Mouse (Mus musculus) testis, postnatal 14 days (tissue): ENCODE data around the gene Hist1h2bb.

Source experiments
- DNase-seq: peaks from one replicate; pipeline ENCODE4 v3.0.0; 2021; ENCODE audit warnings: low spot score

Hist1h2bb gene

DNA sequence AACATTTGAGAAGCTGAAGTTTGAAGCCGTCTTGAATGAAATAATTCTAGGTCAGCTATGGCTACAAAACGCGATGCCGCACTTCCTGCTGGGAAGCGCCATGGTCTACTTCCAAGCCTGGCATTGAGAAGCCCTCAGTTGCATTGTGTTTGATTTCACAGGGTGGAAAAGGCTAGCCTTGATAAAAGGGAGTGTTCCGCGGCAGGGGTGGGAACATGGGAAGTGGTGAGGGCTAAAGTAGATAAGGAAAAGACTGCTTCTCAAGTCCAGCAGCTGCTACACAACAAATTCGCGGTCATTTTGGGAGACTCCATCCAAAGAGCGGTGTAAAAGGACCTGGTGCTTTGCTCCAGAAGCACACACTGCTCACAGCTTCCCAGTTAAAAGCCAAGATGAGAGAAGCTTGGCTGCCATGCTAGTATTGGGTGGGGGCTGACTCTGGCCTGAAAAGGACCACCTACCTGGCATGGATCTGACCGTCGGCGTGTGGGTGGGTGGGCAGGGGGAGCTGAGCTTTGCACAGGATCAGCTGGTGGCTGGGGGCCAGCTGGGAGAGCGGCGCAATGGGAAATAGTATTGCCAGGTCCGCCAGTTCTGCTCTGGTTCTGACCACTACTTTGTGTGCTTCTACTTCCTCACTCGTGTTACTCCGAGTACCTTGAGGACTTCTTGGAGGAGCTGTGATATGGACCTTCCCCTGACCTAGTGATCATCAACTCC lies 17.9 kb upstream of the Hist1h2bb start:
- DNase-seq, result no peak

DNA sequence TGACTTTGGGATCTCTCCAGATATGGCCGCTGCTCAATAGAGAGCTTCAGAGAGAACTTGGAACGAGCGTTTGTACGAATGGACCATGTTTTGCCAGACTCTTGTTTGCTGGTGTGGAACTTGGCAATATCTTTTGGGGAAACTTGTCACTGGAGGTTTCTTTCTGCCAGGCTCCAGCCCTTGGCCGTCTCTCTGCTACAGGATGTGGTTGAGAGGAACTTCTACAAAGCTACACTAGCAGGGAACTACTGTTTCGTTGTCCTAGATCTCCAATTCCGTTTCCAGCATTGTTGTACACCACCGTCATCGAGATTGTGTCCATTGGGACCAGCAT lies 17.4 kb upstream of the Hist1h2bb start:
- no peak for DNase-seq

DNA sequence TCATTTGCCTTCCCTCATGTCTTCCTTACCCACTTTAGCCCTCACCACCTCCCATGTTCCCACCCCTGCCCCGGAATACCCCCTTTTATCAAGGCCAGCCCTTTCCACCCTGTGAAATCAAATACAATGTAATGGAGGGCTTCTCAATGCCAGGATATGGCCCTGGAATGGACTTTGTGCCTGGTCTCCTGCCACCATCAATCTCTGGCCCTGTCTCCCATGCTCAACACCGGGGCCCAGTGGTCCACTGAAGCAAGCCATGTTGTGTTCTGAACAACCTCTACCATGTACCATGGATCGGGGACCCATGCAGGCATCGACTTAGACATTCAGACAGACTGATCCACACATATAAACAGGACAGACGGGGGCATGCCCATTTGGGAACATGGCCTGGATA lies 16.8 kb upstream of the Hist1h2bb start:
- DNase-seq, result no peak

DNA sequence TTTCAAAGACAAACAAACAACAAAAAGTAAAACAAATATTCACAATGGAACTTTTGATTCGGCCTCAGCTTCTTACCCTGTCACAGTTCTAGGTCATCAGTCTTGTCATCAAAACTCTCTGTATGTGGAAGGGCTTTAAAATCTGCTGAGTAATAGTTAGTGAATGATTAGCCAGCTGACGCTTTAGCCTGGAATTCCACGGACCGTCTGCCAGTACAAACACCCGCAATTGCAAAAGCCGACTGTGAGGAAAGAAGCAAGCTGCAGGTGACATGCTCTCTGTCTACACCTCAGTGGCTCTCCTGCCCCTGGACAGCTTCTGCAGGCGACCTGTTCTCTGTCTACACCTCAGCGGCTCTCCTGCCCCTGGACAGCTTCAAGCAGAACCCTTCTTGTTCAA lies 16.1 kb upstream of the Hist1h2bb start:
- no peak for DNase-seq

DNA sequence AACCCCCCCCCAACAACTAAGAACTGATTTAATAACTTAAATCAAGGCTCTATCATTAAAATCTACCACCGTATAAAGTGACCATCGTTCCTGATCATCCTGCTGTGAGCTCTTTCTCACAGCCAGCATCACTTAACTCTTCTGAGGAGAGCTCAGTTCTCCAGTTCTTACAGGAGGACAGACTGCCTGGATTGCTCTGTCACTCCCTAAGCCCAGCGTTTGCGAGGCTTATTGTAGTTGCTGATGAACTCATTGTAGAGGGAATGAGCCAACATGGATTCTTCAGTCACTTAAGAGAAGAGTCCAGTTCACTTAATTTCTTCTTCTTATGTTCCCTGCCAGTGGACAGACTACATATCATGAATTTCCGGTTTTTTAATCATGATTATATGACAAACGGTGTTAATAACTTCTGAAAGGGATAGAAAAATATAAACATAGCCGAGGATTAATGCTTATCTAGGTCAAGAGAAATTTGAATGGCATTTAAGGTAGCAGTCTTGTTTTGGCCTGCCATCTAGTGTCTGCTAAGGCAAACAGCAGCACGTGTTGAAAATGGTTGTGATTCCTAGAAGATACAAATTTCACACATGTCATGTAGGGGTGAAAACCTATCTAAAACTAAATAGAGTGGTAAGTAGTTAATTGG lies 14.3 kb upstream of the Hist1h2bb start:
- DNase-seq, result no peak

DNA sequence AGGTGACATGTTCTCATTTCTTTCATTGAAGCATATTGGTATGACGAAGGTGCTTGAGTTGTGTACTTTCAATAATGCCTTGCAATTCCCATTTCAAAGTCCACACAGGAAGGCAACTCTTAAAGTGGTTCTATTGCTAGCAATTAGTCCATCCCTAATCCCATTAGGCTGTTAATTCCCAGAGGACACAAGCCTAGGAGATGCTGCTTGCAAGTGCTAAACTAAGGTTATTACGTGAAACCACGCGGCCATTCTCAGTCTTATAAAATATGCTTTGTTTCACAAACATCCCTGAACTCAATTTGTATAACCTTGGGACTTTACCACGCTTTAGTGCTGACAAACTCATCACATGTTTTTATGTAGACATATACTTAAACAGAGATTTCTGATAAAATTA lies 9.4 kb upstream of the Hist1h2bb start:
- DNase-seq, result no peak

DNA sequence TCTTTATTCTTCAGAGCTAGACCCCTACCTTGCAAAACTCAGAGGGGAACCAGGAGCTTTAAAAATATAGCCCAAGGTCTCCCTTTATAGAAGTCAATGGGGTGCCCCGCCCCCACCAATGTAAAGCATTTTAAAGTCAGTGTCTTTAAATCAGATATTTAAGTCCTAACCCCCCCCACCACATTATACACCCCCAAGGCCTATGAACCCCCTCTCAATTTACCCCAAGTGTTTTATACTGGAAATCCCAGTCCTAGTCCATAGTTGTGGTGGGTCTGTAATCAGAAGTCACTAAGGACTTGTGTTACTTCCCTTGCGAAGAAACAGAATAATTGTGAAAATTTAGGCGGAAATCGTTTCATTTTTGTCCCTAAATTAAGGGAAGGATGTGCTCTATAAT lies 8.5 kb upstream of the Hist1h2bb start:
- no peak for DNase-seq

DNA sequence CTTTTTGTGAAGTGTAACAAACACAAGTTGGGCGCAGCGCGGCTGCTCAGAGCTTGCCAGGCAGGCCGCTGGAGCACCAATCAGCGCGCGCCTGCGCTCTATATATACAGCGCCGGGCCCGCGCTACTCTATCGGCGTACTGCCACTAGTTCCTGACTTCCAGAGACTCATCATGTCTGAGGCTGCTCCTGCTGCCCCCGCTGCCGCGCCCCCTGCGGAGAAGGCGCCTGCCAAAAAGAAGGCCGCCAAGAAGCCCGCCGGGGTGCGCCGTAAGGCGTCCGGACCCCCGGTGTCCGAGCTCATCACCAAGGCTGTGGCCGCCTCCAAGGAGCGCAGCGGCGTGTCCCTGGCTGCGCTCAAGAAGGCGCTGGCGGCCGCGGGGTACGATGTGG lies 7.9 kb upstream of the Hist1h2bb start, which contains the start of gene Hist1h1c:
Hist1h1c (plus strand) TSS at position 132 of the 392 bp plus-strand sequence.
- DNase-seq, result peak; percentile 96

DNA sequence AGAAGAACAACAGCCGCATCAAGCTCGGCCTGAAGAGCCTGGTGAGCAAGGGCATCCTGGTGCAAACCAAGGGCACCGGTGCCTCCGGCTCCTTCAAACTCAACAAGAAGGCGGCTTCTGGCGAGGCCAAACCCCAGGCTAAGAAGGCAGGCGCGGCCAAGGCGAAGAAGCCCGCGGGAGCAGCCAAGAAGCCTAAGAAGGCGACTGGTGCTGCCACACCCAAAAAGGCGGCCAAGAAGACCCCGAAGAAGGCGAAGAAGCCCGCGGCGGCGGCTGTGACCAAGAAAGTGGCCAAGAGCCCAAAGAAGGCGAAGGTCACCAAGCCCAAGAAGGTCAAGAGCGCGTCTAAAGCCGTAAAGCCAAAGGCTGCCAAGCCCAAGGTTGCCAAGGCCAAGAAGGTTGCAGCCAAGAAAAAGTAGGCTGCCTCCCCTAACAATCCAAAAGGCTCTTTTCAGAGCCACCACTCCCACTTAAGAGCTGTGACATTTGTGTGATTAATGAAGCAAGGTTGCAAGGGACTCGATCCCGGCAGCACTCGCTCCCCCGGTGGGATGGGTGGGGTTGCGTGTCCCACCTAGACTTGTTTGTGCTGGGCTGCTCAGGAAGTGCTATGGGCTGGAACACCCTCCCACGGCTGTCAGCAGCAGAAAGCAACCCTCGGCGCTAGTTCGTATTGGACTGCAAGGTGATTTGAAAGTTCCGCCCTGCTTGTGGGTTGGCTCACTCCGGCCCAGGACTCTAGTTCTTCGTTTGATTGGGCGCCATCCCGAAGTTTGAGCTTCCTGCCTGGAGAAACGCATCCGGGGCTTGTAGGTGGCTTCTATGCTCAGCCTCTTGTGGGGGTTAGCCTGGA lies 7.2 kb upstream of the Hist1h2bb start:
- DNase-seq, result peak; percentile 93

DNA sequence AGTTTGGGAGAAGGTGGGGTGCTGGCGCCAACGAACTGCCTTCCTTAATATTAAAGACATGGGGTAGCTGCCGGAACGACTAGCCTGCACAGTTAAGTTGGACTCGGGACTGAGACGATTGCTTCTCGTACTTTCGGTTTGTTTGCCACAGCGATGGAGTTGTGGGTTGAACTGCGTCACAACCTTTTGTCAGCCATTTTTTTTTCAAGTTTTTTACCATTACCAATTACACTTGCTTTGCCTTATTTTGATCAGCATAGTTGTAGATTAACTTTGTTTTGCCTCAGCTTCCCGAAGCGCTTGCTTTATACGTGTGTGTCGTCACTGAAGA lies 6.6 kb upstream of the Hist1h2bb start:
- no peak for DNase-seq

DNA sequence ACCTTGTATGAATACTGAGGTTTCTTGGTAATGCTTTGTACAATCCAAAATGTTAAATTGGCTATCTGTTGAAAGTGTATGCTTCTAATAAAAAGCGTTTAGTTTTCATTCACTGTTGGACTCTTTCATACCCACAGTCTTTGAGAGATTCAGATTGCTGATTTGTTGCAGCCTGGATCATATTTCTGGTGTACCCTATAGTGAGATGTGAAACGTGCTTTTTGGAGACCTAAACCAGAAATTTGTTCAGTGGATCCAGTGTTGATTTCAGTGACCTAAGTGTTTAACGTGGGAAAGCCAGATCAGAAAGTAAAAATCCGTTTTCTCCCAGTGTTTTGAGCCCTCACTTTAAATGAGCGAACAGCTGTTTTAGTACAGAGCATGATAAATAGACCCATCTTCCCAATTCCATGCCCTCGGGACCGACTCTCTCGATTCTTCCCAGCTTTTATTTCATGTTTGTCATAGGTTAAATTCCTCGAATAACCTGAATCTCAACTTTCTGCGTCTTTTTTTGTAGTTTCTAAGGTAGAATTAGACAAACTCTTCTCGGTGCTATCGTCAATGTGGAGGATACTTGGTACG lies 6.2 kb upstream of the Hist1h2bb start:
- DNase-seq, result no peak

DNA sequence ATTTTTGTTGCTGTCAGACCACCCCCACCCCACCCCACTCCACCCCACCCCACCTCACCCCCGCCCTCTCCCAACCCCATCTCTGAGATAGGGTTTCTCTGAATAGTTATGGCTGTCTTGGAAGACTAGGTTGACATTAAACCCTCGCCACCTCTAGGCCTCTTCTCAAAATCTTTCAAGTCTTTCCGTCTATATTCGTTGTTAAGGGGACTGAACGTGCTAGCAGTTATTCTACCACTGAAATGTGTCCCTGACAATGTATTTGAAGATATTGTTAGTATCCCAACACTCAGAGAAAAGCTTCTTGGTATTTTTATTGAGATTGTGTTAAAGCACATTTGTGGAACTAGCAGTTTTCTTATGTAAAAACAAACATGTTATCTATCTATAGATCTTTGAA lies 5.6 kb upstream of the Hist1h2bb start:
- no peak for DNase-seq

DNA sequence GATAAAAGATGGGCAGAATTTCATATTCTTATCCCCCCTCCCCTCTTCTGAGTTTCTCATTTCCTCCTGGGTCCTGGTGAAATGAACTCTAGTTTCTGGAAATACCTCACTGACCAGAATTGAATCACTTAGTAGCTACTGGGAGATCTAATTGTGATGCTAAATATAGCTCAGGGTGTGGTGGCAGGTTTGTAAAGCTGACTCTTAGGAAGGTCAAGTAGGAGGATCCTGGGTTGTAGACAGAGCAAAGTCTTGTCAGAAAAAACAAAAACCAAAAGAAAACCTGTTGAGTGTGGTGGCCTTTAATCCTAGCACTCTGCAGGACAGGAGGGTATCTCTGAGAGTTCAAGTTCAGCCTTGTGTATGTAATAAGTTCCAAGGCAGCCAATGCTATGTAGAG lies 4.5 kb upstream of the Hist1h2bb start:
- DNase-seq, result no peak

DNA sequence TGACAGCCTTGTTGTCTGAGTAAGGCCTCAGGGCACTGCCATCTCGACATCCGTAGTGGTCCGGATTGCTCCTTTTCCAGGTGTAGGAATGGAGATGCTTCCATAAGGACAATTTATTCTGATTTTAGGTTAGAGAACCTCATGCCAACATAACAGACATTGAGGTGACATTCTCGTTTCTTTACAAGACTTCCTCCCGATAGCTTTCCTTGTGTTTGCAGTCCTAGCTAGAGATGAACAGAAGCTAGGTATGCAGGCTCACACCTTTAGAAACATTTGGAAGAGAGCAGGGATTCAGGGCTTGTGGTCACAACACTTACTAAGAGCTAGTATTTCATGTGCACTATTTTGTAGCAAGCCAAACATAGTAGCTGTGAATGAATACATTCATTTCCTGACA lies 3.3 kb upstream of the Hist1h2bb start:
- no peak for DNase-seq

DNA sequence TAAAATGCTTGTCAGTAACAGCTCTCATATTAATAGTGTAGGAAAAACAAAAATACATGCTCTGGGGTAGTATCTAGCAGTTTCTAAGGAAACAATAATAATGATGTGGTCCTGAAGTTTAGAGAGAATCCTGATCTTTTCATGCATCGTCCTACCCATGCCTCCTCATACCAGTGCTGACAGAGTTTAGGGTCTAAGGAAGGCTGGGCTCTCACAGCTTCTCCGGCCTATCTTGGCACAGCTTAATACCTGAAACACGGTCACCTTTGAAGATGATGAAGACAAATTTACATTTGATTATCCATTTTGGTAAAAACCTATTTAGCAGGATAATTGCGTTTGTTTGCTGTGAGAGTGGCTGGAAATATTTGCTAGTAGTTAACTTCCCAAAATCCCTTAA lies 2.6 kb upstream of the Hist1h2bb start:
- no peak for DNase-seq

DNA sequence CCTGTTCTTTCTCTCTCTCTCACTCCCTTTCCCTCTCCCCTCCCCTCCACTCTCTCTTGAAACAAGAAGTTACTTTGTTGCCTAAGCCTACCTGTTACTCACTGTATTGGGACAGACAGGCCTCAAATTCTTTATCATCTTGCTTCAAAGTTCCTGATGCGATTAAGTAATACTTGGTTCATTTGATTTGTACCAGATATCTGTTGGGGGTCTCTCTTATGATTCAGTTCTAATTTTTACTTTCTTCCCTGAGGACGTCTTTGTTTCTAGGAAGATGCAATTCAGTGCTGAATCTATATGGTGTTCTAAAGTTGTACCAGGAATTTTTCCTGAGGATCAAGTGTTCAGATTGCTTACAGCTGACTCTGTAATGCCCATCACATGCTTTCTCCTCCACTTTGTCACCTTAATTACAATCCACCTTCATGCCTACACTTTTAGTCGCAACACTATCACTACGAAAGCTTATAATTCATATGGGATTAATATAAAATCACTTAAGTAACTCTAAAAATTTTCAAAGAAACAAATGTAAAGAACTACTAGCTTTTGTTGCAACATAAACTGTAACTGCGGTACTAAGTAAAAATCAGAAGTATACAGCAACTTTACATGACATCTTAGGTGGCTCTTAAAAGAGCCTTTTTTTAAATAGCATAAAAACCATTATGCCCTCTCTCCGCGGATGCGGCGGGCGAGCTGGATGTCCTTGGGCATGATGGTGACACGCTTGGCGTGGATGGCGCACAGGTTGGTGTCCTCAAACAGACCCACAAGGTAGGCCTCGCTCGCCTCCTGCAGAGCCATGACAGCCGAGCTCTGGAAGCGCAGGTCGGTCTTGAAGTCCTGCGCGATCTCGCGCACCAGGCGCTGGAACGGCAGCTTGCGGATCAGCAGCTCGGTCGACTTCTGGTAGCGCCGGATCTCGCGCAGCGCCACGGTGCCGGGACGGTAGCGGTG lies 1.8 kb upstream of the Hist1h2bb start:
- DNase-seq, result no peak

DNA sequence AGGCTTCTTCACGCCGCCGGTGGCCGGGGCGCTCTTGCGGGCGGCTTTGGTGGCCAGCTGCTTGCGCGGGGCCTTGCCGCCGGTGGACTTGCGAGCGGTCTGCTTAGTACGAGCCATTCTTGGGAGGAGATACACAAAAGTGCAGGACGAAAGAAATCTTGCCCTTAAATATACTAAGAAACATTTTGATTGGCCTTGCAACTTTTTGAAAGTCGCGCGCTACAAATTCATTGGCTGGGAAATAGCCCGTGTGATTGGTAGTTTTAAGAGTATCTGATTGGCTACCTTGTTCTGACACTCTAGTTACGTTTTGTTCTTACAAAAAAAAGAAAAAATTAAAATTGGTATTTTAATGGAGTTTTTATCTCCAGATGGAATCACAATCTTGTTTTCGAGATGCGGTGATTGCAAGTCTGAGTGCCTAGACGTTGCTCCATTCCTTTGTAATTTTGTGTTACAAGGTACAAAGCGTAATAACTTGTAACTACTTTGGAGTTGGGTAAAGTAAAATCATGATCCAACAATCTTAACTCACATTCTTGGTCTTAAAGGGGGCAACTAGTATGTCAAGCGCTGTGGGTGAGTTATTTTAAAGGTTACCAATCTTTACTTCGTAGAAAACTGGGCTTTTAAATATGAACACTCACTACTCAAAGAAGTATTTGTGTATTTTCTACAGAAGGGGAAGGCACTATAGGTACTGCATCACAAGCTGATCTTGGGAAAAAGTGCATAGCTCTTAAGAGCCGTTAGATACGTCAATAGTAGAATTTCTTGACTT lies 963 bp upstream of the Hist1h2bb start, which contains the start of gene Hist1h3c:
Hist1h3c (minus strand) TSS at position 222 of the 781 bp plus-strand sequence.
- peak; percentile 84 for DNase-seq

DNA sequence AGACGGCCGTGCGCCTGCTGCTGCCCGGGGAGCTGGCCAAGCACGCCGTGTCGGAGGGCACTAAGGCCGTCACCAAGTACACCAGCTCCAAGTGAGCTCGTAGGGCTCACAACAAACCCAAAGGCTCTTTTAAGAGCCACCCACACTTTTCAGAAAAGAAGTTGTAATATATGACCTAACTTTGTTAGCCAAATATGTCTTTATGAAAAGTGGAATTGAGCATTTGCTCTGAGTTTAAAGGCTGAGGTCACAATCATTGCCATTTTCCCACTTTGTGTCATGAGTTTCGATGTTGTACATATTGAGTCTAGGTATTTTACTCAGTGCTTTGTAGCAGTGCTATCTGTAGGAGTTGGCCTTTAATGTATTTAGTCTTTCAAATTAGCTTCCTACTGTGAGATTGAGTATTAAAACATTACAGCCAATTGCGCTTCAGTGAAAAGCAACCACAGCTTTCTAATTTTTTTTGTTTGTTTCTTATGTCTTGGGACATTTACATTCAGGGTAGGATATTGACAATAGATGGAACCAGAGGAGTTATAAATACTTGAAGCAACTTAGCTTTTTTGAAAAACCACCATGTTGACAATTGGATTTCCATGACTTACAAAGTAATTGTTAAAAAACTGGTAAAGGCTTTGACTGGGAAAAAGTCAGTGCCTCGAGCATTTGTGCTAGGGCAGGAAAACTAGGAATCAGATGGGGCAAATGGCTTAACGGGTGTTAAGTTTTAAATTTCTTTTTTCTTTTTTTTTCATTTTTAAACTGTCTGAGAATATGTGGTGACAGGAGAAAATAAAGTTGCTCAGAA lies 752 bp downstream of the Hist1h2bb start:
- DNase-seq, result no peak

DNA sequence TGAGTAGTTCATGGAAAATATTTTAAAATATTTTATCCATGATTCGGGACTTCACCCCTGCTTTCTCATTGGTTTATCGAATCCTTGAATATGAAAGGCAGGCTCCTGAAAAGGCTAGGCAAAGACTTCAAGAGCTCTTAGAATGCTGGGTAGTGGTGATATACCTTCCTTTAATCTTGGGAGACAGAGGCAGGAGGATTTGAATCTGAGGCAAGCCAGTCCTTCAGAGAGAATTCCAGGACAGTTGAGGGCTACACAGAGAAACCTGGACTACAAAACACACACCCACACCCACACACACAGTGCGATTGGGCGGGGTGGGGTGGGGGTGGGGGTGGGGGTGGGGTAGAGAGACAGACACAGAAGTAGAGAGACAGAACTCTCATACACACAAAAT lies 1.4 kb downstream of the Hist1h2bb start:
- DNase-seq, result no peak

DNA sequence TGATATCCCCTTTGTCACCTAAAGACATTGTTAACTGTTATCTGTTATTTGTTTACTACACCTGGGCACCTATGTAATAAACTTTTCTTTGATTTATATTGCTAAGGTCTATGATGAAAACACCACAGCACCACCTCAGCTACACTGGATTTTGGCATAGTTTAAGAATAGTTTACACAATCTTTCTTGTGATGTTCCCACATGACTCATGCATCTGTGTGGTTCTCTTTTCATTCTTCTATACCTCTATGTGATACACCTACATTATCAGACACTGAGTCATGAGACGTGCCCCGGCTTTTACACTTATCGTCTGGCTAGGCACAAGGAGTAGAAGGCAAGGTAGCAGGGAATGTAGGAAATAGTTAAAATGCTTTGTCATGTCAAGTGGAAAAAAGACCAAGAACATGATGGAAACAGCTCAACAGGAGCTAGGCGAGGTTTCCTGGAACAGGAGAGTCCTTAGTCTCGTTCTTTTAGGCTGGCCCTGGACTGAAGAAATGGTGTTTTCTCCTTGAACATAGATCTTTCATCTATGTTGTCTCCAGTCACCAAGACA lies 3.1 kb downstream of the Hist1h2bb start:
- no peak for DNase-seq
